Mouse (Mus musculus): ENCODE results near the gene Lap3. TPM values are rescaled to one million over a fixed set of nuclear protein-coding genes. Genes with fewer than 3 reads are reported as not detected.

Lap3 gene
- polyA plus RNA-seq, 1 experiment from 2014 or later, result 73.7 TPM

GRCm38 (mm10) chr5:45474758-45475157 lies 18.4 kb upstream of the Lap3 start:
- ATAC-seq (ENCODE audit: insufficient number of reproducible peaks, low FRiP score), result no peak
- 61% methylated on average over 3 of the region's 4 CpGs for WGBS
- H3K27me3 ChIP-seq (replicated peaks), result peaks cover 15% of the 10 kb centered on the region

GRCm38 (mm10) chr5:45475771-45476170 lies 17.4 kb upstream of the Lap3 start:
- ATAC-seq (ENCODE audit: insufficient number of reproducible peaks, low FRiP score), result no peak
- no peak overlapping the region for H3K27ac ChIP-seq (ENCODE audit: poor library complexity, severe bottlenecking)

More at GRCm38 (mm10) chr5:45474758-45475157, 18.4 kb upstream of the Lap3 start:
- no peak overlapping the region for H3K4me2 ChIP-seq
- H3K9ac ChIP-seq, result no peak overlapping the region
- H3K9me3 ChIP-seq (replicated peaks), result no peaks in the 10 kb centered on the region
- H3K4me1 ChIP-seq (replicated peaks), result no peaks in the 10 kb centered on the region
- no peak overlapping the region for H3K27ac ChIP-seq (ENCODE audit: poor library complexity, severe bottlenecking)
- no peaks in the 10 kb centered on the region for H3K36me3 ChIP-seq
- H3K4me3 ChIP-seq, result no peak overlapping the region

GRCm38 (mm10) chr5:45476288-45476687 lies 16.9 kb upstream of the Lap3 start:
- no peak overlapping the region for H3K9ac ChIP-seq
- H3K27ac ChIP-seq (ENCODE audit: poor library complexity, severe bottlenecking), result no peak overlapping the region
- H3K4me1 ChIP-seq (replicated peaks), result no peaks in the 10 kb centered on the region
- no peaks in the 10 kb centered on the region for H3K36me3 ChIP-seq
- ATAC-seq (ENCODE audit: insufficient number of reproducible peaks, low FRiP score), result no peak
- H3K9me3 ChIP-seq (replicated peaks), result no peaks in the 10 kb centered on the region
- H3K4me2 ChIP-seq, result no peak overlapping the region
- 39% methylated on average over 6 of the region's 6 CpGs for WGBS
- peaks cover 25% of the 10 kb centered on the region for H3K27me3 ChIP-seq (replicated peaks)
- H3K4me3 ChIP-seq, result no peak overlapping the region

More at GRCm38 (mm10) chr5:45475771-45476170, 17.4 kb upstream of the Lap3 start:
- Histone ChIP-seq H3K4me2 (no peak overlapping the region), H3K27me3 (replicated peaks) (peaks cover 25% of the 10 kb centered on the region), H3K4me3 (no peak overlapping the region), H3K9me3 (replicated peaks) (no peaks in the 10 kb centered on the region), H3K4me1 (replicated peaks) (no peaks in the 10 kb centered on the region), H3K9ac (no peak overlapping the region), H3K36me3 (no peaks in the 10 kb centered on the region)
- 81% methylated on average over 5 of the region's 5 CpGs for WGBS

GRCm38 (mm10) chr5:45477601-45478000 lies 15.6 kb upstream of the Lap3 start:
- Histone ChIP-seq H3K9me3 (replicated peaks) (no peaks in the 10 kb centered on the region), H3K4me1 (replicated peaks) (no peaks in the 10 kb centered on the region), H3K9ac (no peak overlapping the region), H3K36me3 (no peaks in the 10 kb centered on the region), H3K4me3 (no peak overlapping the region), H3K4me2 (no peak overlapping the region), H3K27me3 (replicated peaks) (peaks cover 25% of the 10 kb centered on the region), H3K27ac (ENCODE audit: poor library complexity, severe bottlenecking) (no peak overlapping the region)
- ATAC-seq (ENCODE audit: insufficient number of reproducible peaks, low FRiP score), result no peak
- WGBS, result 81% methylated on average over 7 of the region's 7 CpGs

GRCm38 (mm10) chr5:45480066-45480465 lies 13.1 kb upstream of the Lap3 start:
- ATAC-seq (ENCODE audit: insufficient number of reproducible peaks, low FRiP score), result no peak
- H3K27ac ChIP-seq (ENCODE audit: poor library complexity, severe bottlenecking), result no peak overlapping the region
- H3K4me2 ChIP-seq, result no peak overlapping the region
- H3K4me1 ChIP-seq (replicated peaks), result no peaks in the 10 kb centered on the region
- H3K4me3 ChIP-seq, result no peak overlapping the region
- H3K36me3 ChIP-seq, result no peaks in the 10 kb centered on the region
- H3K27me3 ChIP-seq (replicated peaks), result peaks cover 25% of the 10 kb centered on the region
- 80% methylated on average over 1 of the region's 1 CpGs for WGBS
- no peaks in the 10 kb centered on the region for H3K9me3 ChIP-seq (replicated peaks)
- no peak overlapping the region for H3K9ac ChIP-seq

- H3K9ac ChIP-seq, result no peak overlapping the region
- peaks cover 21% of the 10 kb centered on the region for H3K27me3 ChIP-seq (replicated peaks)
- H3K36me3 ChIP-seq, result no peaks in the 10 kb centered on the region
- no peak for ATAC-seq (ENCODE audit: insufficient number of reproducible peaks, low FRiP score)
- H3K4me1 ChIP-seq (replicated peaks), result no peaks in the 10 kb centered on the region
- WGBS, result 82% methylated on average over 2 of the region's 2 CpGs
- no peak overlapping the region for H3K4me3 ChIP-seq
- H3K4me2 ChIP-seq, result no peak overlapping the region
- H3K27ac ChIP-seq (ENCODE audit: poor library complexity, severe bottlenecking), result no peak overlapping the region
- H3K9me3 ChIP-seq (replicated peaks), result no peaks in the 10 kb centered on the region
Observed at GRCm38 (mm10) chr5:45481125-45481524, 12.0 kb upstream of the Lap3 start.

- Histone ChIP-seq H3K27me3 (replicated peaks) (peaks cover 23% of the 10 kb centered on the region), H3K4me2 (no peak overlapping the region), H3K36me3 (no peaks in the 10 kb centered on the region), H3K9me3 (replicated peaks) (no peaks in the 10 kb centered on the region), H3K4me3 (no peak overlapping the region), H3K4me1 (replicated peaks) (no peaks in the 10 kb centered on the region), H3K9ac (no peak overlapping the region), H3K27ac (ENCODE audit: poor library complexity, severe bottlenecking) (no peak overlapping the region)
- ATAC-seq (ENCODE audit: insufficient number of reproducible peaks, low FRiP score), result no peak
- 44% methylated on average over 3 of the region's 3 CpGs for WGBS
Observed at GRCm38 (mm10) chr5:45482607-45483006, 10.6 kb upstream of the Lap3 start.

GRCm38 (mm10) chr5:45483654-45484053 lies 9.5 kb upstream of the Lap3 start:
- Histone ChIP-seq H3K27me3 (replicated peaks) (peaks cover 21% of the 10 kb centered on the region), H3K4me2 (no peak overlapping the region), H3K36me3 (no peaks in the 10 kb centered on the region), H3K4me3 (no peak overlapping the region), H3K4me1 (replicated peaks) (no peaks in the 10 kb centered on the region), H3K9ac (no peak overlapping the region), H3K27ac (ENCODE audit: poor library complexity, severe bottlenecking) (no peak overlapping the region), H3K9me3 (replicated peaks) (no peaks in the 10 kb centered on the region)
- 79% methylated on average over 1 of the region's 1 CpGs for WGBS
- ATAC-seq (ENCODE audit: insufficient number of reproducible peaks, low FRiP score), result no peak

GRCm38 (mm10) chr5:45491776-45492175 lies 1.4 kb upstream of the Lap3 start:
- peaks cover 9% of the 10 kb centered on the region for H3K4me1 ChIP-seq (replicated peaks)
- no peak overlapping the region for H3K9ac ChIP-seq
- no peaks in the 10 kb centered on the region for H3K9me3 ChIP-seq (replicated peaks)
- no peak overlapping the region for H3K4me3 ChIP-seq
- no peak for ATAC-seq (ENCODE audit: insufficient number of reproducible peaks, low FRiP score)
- H3K4me2 ChIP-seq, result no peak overlapping the region
- peaks cover 3% of the 10 kb centered on the region for H3K36me3 ChIP-seq
- 66% methylated on average over 4 of the region's 4 CpGs for WGBS
- no peak overlapping the region for H3K27ac ChIP-seq (ENCODE audit: poor library complexity, severe bottlenecking)
- H3K27me3 ChIP-seq (replicated peaks), result peaks cover 17% of the 10 kb centered on the region

GRCm38 (mm10) chr5:45494093-45494755 lies 1.1 kb downstream of the Lap3 start:
- ATAC-seq (ENCODE audit: insufficient number of reproducible peaks, low FRiP score), result no peak
- peaks cover 28% of the 10 kb centered on the region for H3K36me3 ChIP-seq
- WGBS, result 51% methylated on average over 9 of the region's 9 CpGs
- H3K4me2 ChIP-seq, result peak overlapping the region; percentile 87
- no peak overlapping the region; the same call in 1 of the 2 replicates for H3K27ac ChIP-seq (ENCODE audit: poor library complexity, severe bottlenecking)
- H3K9ac ChIP-seq, result peak overlapping the region; percentile 83
- peaks cover 13% of the 10 kb centered on the region for H3K27me3 ChIP-seq (replicated peaks)
- H3K4me3 ChIP-seq, result peak overlapping the region; percentile 72
- H3K9me3 ChIP-seq (replicated peaks), result no peaks in the 10 kb centered on the region
- peaks cover 9% of the 10 kb centered on the region for H3K4me1 ChIP-seq (replicated peaks)

- ATAC-seq (ENCODE audit: insufficient number of reproducible peaks, low FRiP score), result no peak
- no peak overlapping the region for H3K9ac ChIP-seq
- peaks cover 41% of the 10 kb centered on the region for H3K36me3 ChIP-seq
- WGBS, result 92% methylated on average over 3 of the region's 3 CpGs
- no peak overlapping the region for H3K4me2 ChIP-seq
- peaks cover 10% of the 10 kb centered on the region for H3K27me3 ChIP-seq (replicated peaks)
- no peaks in the 10 kb centered on the region for H3K9me3 ChIP-seq (replicated peaks)
- H3K4me1 ChIP-seq (replicated peaks), result peaks cover 9% of the 10 kb centered on the region
- H3K27ac ChIP-seq (ENCODE audit: poor library complexity, severe bottlenecking), result no peak overlapping the region
- no peak overlapping the region for H3K4me3 ChIP-seq
Observed at GRCm38 (mm10) chr5:45495429-45495975, 2.3 kb downstream of the Lap3 start.

- no peak for ATAC-seq (ENCODE audit: insufficient number of reproducible peaks, low FRiP score)
Observed at GRCm38 (mm10) chr5:45496042-45496441, 2.9 kb downstream of the Lap3 start.

More at GRCm38 (mm10) chr5:45496042-45496441, 2.9 kb downstream of the Lap3 start:
- H3K4me2 ChIP-seq, result no peak overlapping the region
- H3K36me3 ChIP-seq, result peaks cover 45% of the 10 kb centered on the region
- H3K9ac ChIP-seq, result no peak overlapping the region
- H3K27ac ChIP-seq (ENCODE audit: poor library complexity, severe bottlenecking), result no peak overlapping the region
- no peaks in the 10 kb centered on the region for H3K9me3 ChIP-seq (replicated peaks)
- H3K4me1 ChIP-seq (replicated peaks), result peaks cover 9% of the 10 kb centered on the region
- H3K27me3 ChIP-seq (replicated peaks), result peaks cover 10% of the 10 kb centered on the region
- H3K4me3 ChIP-seq, result no peak overlapping the region

Measured in heart, embryonic 12.5 days (tissue).